Mouse (Mus musculus): Measurements from ENCODE around the gene Tgfbrap1.
"Not testable (repeated sequence)": the region's sequence is repeated elsewhere in the genome, so short reads cannot be mapped to it uniquely, and the experiment has no call there.

Tgfbrap1 gene

GRCm38 (mm10) chr1:43108729-43109128 lies 10.3 kb upstream of the Tgfbrap1 start:
- DNase-seq: no peak

- DNase-seq: no peak
These were observed 4.2 kb downstream of the Tgfbrap1 start for GRCm38 (mm10) chr1:43094206-43094605.

DNA sequence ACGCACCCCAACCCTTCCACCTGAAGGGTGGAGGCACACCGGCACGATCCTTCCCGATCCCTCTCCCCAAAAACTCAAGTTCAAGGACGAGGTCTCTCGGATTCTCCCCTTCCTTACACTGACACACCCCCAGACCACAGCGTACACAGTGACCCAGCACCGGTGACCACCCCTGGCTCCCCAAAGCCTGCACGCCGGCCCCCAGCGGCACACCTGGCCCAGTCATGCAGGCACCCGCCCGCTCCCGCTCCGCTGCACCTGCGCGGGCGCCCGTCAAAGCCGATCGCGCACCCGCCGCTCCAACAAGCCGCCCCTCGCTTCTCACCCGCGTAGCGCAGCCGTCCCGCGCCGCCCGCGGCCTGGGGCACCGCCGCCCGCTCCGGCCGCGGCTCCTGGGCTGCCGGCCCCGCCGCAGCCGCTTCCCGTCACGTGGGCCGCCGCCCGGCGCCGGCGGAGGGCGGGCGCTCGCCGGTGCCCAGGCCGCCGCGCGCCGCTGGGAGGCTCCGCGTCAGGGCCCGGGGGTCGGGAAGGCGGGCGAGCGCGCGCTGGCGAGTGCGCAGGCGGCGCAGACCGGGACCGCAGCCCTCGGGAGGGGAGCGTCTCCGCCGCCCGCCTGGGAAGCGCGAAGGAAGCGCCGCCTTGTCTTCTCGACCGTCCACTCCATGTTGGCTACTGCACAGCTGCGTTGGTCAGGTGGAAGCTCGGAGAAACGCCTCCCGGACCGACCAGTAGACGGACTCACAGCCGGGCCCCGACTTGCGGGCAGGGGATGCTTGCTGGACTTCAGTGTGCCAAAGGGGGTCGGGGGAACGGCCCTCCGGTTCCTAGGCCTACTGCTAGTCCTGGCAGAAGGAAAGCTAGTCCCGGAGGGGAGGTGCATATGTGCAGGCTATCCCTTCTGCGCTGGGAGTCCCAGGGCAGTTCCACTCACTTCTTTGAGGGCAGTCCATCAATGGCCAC lies 6.1 kb downstream of the Tgfbrap1 start:
- DNase-seq: peak; percentile 85

GRCm38 (mm10) chr1:43091306-43092055 lies 7.0 kb downstream of the Tgfbrap1 start:
- DNase-seq: no peak

GRCm38 (mm10) chr1:43090418-43090817 lies 8.0 kb downstream of the Tgfbrap1 start:
- DNase-seq: no peak

DNA sequence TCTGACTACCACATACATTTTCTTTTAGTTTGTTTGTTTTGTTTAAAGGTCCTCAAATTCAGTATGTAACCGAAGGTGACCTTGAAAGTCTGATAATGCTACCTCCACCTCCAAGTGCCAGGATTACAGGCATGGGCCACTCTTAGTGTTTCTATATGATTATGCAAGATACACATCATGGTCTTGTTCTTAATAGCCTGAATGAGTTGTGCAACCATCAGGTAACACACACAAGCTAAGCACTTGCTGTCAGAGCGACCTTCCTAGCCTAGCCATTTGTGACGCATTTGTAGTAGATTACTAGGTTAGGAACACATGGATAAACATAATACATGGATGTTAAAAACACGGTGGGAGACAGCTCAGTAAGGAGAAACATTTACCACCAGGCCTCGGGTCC lies 15.5 kb downstream of the Tgfbrap1 start:
- DNase-seq: no peak

- DNase-seq: no peak
These were observed 20.3 kb downstream of the Tgfbrap1 start for GRCm38 (mm10) chr1:43078124-43078523.

- DNase-seq: no peak
These were observed 23.6 kb downstream of the Tgfbrap1 start for GRCm38 (mm10) chr1:43074791-43075190.

GRCm38 (mm10) chr1:43072561-43072960 lies 25.9 kb downstream of the Tgfbrap1 start:
- no peak for DNase-seq

DNA sequence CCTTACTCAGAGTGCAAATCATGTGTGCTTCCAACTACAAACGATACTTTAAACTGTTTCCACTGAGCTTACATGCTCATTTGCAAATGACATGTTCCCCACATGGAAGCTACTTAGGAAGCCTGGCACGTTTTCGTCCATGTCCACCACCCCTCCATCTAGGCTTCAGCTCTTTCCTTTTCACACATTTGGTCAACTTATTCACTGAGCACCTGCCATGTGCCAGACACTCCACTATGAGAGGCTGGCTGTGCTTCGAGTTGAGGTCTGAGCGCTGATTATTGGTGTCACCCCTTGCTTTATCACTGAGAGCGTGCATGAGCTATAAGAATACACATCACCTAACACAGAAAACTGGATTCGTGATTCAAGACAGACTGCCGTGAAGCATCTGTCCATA lies 26.4 kb downstream of the Tgfbrap1 start:
- no peak for DNase-seq

GRCm38 (mm10) chr1:43070726-43071125 lies 27.7 kb downstream of the Tgfbrap1 start:
- DNase-seq: no peak

- DNase-seq: no peak
These were observed 30.9 kb downstream of the Tgfbrap1 start for GRCm38 (mm10) chr1:43067551-43067950.

DNA sequence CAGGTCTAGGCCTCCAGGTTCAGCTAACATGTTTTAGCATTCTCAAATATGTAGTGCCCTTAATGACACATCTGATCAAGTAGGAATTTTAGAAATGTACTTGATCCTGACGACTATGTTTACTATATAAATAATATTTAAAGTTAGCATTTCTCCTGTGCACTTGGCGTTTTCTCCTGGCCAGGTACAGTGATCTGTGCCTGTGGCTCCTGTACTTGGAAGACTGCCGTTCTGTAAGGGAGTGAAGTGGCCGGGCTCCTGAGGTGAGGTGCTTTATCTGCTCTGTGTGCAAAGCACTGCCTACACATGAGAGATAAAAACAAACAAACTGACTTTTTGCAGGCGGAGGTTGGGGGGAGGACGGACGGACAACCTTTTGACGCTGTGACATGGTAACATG lies 31.9 kb downstream of the Tgfbrap1 start:
- DNase-seq: no peak

DNA sequence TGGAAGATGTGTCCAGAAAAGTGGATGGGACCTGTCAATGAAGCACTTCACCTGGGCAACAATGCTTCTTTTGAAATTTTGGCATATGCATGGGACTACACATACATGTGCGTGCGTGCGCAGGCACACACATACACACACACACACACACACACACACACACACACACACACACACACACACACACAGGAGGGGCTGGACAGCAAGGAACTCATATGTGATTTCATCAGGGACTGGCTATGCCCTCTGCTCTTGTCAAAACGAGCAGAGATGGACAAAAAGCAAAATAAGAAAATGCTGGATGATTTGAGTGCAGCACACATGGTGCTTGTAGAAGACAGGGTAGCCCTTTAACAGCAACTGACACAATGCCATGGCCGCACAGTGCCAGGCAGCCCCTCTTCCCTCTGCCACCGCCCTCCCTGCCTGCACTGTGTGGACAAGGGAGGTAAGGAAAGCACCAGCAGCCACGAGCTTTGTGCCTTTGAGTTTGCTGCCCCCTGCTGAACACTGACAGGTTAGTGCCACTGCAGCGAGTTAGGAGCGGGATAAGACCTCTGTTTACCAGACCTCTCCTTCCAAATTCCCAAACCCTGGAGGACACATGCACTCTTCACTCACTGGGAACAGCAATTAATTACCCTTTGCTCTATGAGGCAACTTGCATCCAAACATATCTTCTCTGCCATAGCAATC lies 32.7 kb downstream of the Tgfbrap1 start:
- peak; percentile 70 for DNase-seq

- no peak for DNase-seq
These were observed 46.5 kb downstream of the Tgfbrap1 start for GRCm38 (mm10) chr1:43051903-43052302.

- DNase-seq: no peak
These were observed 50.6 kb downstream of the Tgfbrap1 start for GRCm38 (mm10) chr1:43047811-43048210.

DNA sequence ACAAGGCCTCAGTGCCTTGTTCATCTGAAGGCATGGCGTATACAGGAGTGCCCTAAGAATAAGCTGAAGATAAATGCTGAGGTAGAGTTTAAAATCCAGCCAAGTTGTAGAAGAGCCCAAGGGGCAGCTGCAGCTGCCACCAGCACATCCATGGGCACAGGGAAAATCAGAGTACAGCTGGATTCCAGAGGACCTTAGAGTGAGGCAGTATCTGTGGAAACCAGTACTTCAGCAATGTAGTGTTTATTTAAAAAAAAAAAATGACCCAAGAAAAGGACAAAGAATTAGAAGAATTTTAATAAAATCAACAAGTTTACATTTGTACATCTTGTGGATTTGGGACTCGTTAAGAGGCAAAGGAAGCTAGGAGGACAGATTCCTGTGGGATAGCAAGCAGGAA lies 51.4 kb downstream of the Tgfbrap1 start:
- DNase-seq: no peak

GRCm38 (mm10) chr1:43045204-43045982 lies 53.0 kb downstream of the Tgfbrap1 start:
- no peak for DNase-seq

GRCm38 (mm10) chr1:43042271-43042670 lies 56.2 kb downstream of the Tgfbrap1 start:
- DNase-seq: no peak

DNA sequence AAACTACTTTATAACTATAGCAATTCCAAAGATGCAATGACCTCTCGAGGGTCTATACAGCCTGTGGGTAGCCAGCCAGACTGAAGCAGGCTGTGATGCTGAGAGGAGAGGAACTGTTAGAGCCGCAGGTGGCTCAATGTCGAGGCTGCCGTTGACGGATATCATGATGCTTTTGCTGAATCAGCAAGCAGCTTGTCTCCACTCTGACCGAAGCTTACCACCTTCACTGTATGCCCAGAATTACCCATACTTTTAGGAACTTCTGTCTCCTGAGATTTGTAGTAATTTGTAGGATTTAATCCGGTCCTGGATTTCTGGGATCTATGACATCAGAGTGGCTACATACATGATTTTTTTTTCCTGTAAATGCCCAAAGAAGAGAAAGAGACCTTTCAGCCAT lies 62.4 kb downstream of the Tgfbrap1 start:
- no peak for DNase-seq

- not testable (repeated sequence) for DNase-seq
These were observed 83.2 kb downstream of the Tgfbrap1 start for GRCm38 (mm10) chr1:43015153-43015685.

DNA sequence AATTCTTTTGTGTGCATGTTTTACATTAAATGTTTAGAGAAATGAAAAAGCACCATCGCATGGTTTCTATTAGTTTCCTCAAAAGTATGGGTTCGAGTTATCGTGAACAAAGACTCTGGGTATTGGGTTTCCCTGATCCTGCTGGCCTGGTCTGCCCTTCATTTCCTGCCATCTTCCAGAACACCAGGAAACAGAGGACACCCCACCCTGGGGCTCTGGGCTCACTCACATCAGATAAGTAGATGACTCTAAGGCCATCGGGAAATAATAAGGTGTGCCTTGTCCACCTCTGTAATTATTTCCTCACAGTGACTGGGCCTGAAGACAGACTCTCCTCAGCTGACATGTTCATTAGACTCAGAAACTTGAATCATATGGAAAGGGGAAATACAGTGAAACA lies 88.0 kb downstream of the Tgfbrap1 start:
- no peak for DNase-seq
